30 mouse cellular contexts compared by ENCODE assay signal in the genomic region with DNA sequence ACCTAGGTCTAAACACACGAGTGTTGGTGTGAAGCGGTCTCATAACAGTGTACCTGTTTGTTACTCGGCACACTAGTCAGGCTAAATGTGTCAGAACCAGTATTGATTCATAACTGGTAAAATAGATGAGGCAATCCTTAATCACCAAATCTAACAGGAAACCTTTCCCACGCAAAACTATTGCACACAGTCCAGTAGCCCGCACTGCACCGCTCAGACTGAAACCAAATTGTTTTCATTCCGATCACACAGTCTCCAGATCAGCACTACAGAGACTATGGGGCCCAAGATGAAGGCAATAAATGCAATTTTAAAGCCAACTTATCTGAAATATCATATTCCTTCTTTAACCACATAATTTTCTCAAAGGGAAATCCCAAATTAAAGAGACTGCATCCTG.
DNase-seq lines count a peak whose midpoint lies in the region; ATAC-seq and TF ChIP-seq lines count a peak whose summit lies in the region.
"Had no signal": no experiment of that assay in that cellular context is flagged by ENCODE, and none has a peak within 500 bp of the region (broad histone marks: within the 10 kb centered on the region; RNA-seq: fewer than 3 reads in every experiment).

No protein-coding gene starts in this region.

- no peak overlapping the region for H3K9ac ChIP-seq in hindbrain, embryonic 13.5 days
- H3K9ac ChIP-seq in neural tube, embryonic 13.5 days = no peak overlapping the region
- H3K9ac ChIP-seq: embryonic facial prominence, embryonic 13.5 days; forebrain, embryonic 12.5 days; heart, embryonic 12.5 days; liver, embryonic 14.5 days had no signal

- no peak for DNase-seq in hindbrain, embryonic 10.5 days (ENCODE audit: low spot score)
- no peak for DNase-seq in neural tube, embryonic 10.5 days (ENCODE audit: extremely low spot score, low spot score)
- no peak for DNase-seq in embryo, embryonic 9.5 days (ENCODE audit: extremely low spot score)
- no peak for DNase-seq in gastrocnemius, adult 18-20 months (ENCODE audit: low spot score)
- DNase-seq: adrenal gland, postnatal 10 days; cerebellum, adult 11 months; cerebellum, adult 9-11 months; embryo, embryonic 11 days; gastrocnemius, postnatal 25 days; heart, adult 2 months; heart, postnatal 4 days; kidney, adult 9 months; kidney, postnatal 10 days; left cerebral cortex, postnatal 4 days; lung, adult 2 months; lung, postnatal 10 days; midbrain, embryonic 14.5 days; thymus, postnatal 14 days had no signal

- peaks cover 72% of the 10 kb centered on the region for H3K4me1 ChIP-seq in hindbrain, embryonic 13.5 days (replicated peaks)
- H3K4me1 ChIP-seq in hindbrain, embryonic 10.5 days (replicated peaks) = peaks cover 66% of the 10 kb centered on the region
- peaks cover 91% of the 10 kb centered on the region for H3K4me1 ChIP-seq in neural tube, embryonic 13.5 days (replicated peaks)
- H3K4me1 ChIP-seq in embryonic fibroblast, embryonic 13.5 days (ENCODE audit: control insufficient read depth, insufficient read depth, low read length) = peaks cover 33% of the 10 kb centered on the region

- WGBS in hindbrain, embryonic 13.5 days = 67% methylated on average over 7 of the region's 7 CpGs
- 78% methylated on average over 7 of the region's 7 CpGs for WGBS in hindbrain, embryonic 10.5 days
- 54% methylated on average over 7 of the region's 7 CpGs for WGBS in neural tube, embryonic 13.5 days

- H3K27ac ChIP-seq in hindbrain, embryonic 13.5 days = 0 out of 2 replicates have a peak overlapping the region, but pooled peaks have one; percentile 35
- no peak overlapping the region for H3K27ac ChIP-seq in hindbrain, embryonic 10.5 days
- peak overlapping the region; percentile 30; the same call in 1 of the 2 replicates for H3K27ac ChIP-seq in neural tube, embryonic 13.5 days (replicated peaks)
- peak overlapping the region; percentile 66 for H3K27ac ChIP-seq in embryonic fibroblast, embryonic 13.5 days (ENCODE audit: insufficient read depth, low read length)
- H3K27ac ChIP-seq: embryonic facial prominence, embryonic 13.5 days; forebrain, embryonic 12.5 days; heart, adult 2 months; hindbrain, postnatal 0 days; liver, embryonic 14.5 days; macrophage had no signal

- no peak for TF ChIP-seq POLR2A in embryonic fibroblast, embryonic 13.5 days (IDR thresholded peaks at IDR 0.05; ENCODE audit: low read depth, low read length)

- TF ChIP-seq CTCF in embryonic fibroblast, embryonic 13.5 days (IDR thresholded peaks at IDR 0.05; ENCODE audit: borderline replicate concordance, insufficient read depth, low read length) = no peak

- no peak overlapping the region for H3K4me2 ChIP-seq in hindbrain, embryonic 13.5 days
- H3K4me2 ChIP-seq in neural tube, embryonic 13.5 days = no peak overlapping the region
- H3K4me2 ChIP-seq: embryonic facial prominence, embryonic 13.5 days; forebrain, embryonic 12.5 days; heart, embryonic 12.5 days had no signal

- no peaks in the 10 kb centered on the region for H3K27me3 ChIP-seq in hindbrain, embryonic 13.5 days
- no peaks in the 10 kb centered on the region for H3K27me3 ChIP-seq in hindbrain, embryonic 10.5 days (ENCODE audit: insufficient read depth, poor library complexity, severe bottlenecking)
- H3K27me3 ChIP-seq in neural tube, embryonic 13.5 days = no peaks in the 10 kb centered on the region
- H3K27me3 ChIP-seq: embryonic facial prominence, embryonic 13.5 days; forebrain, embryonic 12.5 days; heart, embryonic 12.5 days had no signal

- no peak for ATAC-seq in hindbrain, embryonic 13.5 days (ENCODE audit: low FRiP score)
- ATAC-seq in neural tube, embryonic 13.5 days (ENCODE audit: low read depth) = no peak
- ATAC-seq in inflammation-experienced regulatory T-cells, adult 6 months = peak; percentile 75
- ATAC-seq: hindbrain, postnatal 0 days; intestine, postnatal 0 days had no signal

- H3K9me3 ChIP-seq in hindbrain, embryonic 13.5 days = no peaks in the 10 kb centered on the region
- H3K9me3 ChIP-seq in hindbrain, embryonic 10.5 days = no peaks in the 10 kb centered on the region
- H3K9me3 ChIP-seq in neural tube, embryonic 13.5 days = no peaks in the 10 kb centered on the region
- H3K9me3 ChIP-seq: embryonic facial prominence, embryonic 13.5 days; forebrain, embryonic 12.5 days; heart, embryonic 12.5 days had no signal

- no peaks in the 10 kb centered on the region for H3K36me3 ChIP-seq in hindbrain, embryonic 13.5 days
- no peaks in the 10 kb centered on the region for H3K36me3 ChIP-seq in hindbrain, embryonic 10.5 days
- no peaks in the 10 kb centered on the region for H3K36me3 ChIP-seq in neural tube, embryonic 13.5 days
- H3K36me3 ChIP-seq: embryonic facial prominence, embryonic 13.5 days; forebrain, embryonic 12.5 days; heart, embryonic 12.5 days had no signal

- no peak overlapping the region for H3K4me3 ChIP-seq in hindbrain, embryonic 13.5 days
- H3K4me3 ChIP-seq in hindbrain, embryonic 10.5 days = no peak overlapping the region
- no peak overlapping the region for H3K4me3 ChIP-seq in neural tube, embryonic 13.5 days
- H3K4me3 ChIP-seq in embryonic fibroblast, embryonic 13.5 days (ENCODE audit: insufficient read depth, low read length) = no peak overlapping the region
- H3K4me3 ChIP-seq: embryonic facial prominence, embryonic 13.5 days; erythroblast, embryonic 14.5 days; forebrain, embryonic 12.5 days; heart, adult 2 months; heart, embryonic 12.5 days had no signal
